Mouse (Mus musculus) adrenal gland, adult 8-10 months (tissue): ENCODE measurements around the gene Pdzd3. TPM values are rescaled to one million over a fixed set of nuclear protein-coding genes. Genes with fewer than 3 reads are reported as not detected.
"Not testable (repeated sequence)": the region's sequence is repeated elsewhere in the genome, so short reads cannot be mapped to it uniquely, and the experiment has no call there.

Experiments
- DNase-seq: peaks from one replicate; pipeline ENCODE4 v3.0.0; 2022
- total RNA-seq, 4 experiments: library from RNA; stranded (reverse); gene quantifications; 2 replicates each; pipeline ENCODE4 v1.2.4; 2022

Pdzd3 gene
- total RNA-seq, result under 1 TPM in 3 of 4 experiments, not detected in 1; 0.24 to 0.27 (median 0.25) TPM

- no peak for DNase-seq
Observed at GRCm38 (mm10) chr9:44251314-44251713, at the start of gene Pdzd3. Pdzd3 (minus strand) TSS chr9:44251471.

GRCm38 (mm10) chr9:44300001-44300400, 48.7 kb upstream of the Pdzd3 start:
- DNase-seq, result not testable (repeated sequence)

GRCm38 (mm10) chr9:44292490-44292889, 41.2 kb upstream of the Pdzd3 start:
- DNase-seq, result no peak

GRCm38 (mm10) chr9:44288959-44289291, 37.7 kb upstream of the Pdzd3 start:
- no peak for DNase-seq

- peak; percentile 54 for DNase-seq
Observed at GRCm38 (mm10) chr9:44288076-44288958, 37.0 kb upstream of the Pdzd3 start, which contains the start of gene Abcg4. Abcg4 (minus strand) TSS chr9:44288615.

- no peak for DNase-seq
Observed at GRCm38 (mm10) chr9:44287401-44288075, 36.3 kb upstream of the Pdzd3 start.

GRCm38 (mm10) chr9:44287003-44287400, 35.7 kb upstream of the Pdzd3 start:
- no peak for DNase-seq

GRCm38 (mm10) chr9:44286256-44286850, 35.1 kb upstream of the Pdzd3 start:
- DNase-seq, result no peak

- DNase-seq, result peak; percentile 60
Observed at GRCm38 (mm10) chr9:44283183-44283582, 31.9 kb upstream of the Pdzd3 start.

- DNase-seq, result no peak
Observed at GRCm38 (mm10) chr9:44269973-44270372, 18.7 kb upstream of the Pdzd3 start.

GRCm38 (mm10) chr9:44269077-44269476, 17.8 kb upstream of the Pdzd3 start:
- no peak for DNase-seq

GRCm38 (mm10) chr9:44268432-44268831, 17.2 kb upstream of the Pdzd3 start, which contains the start of gene Nlrx1:
Nlrx1 (minus strand) TSS chr9:44268599.
- DNase-seq, result no peak

- peak; percentile 85 for DNase-seq
Observed at GRCm38 (mm10) chr9:44268027-44268360, 16.7 kb upstream of the Pdzd3 start.

GRCm38 (mm10) chr9:44267319-44268026, 16.2 kb upstream of the Pdzd3 start:
- DNase-seq, result no peak

- no peak for DNase-seq
Observed at GRCm38 (mm10) chr9:44266478-44267226, 15.4 kb upstream of the Pdzd3 start.

GRCm38 (mm10) chr9:44261388-44261787, 10.1 kb upstream of the Pdzd3 start:
- DNase-seq, result no peak

GRCm38 (mm10) chr9:44259014-44259413, 7.7 kb upstream of the Pdzd3 start:
- DNase-seq, result no peak

GRCm38 (mm10) chr9:44256213-44256612, 4.9 kb upstream of the Pdzd3 start:
- no peak for DNase-seq

- DNase-seq, result no peak
Observed at GRCm38 (mm10) chr9:44255136-44255521, 3.9 kb upstream of the Pdzd3 start.

GRCm38 (mm10) chr9:44254508-44255135, 3.4 kb upstream of the Pdzd3 start:
- DNase-seq, result no peak

GRCm38 (mm10) chr9:44253441-44253840, 2.2 kb upstream of the Pdzd3 start:
- DNase-seq, result no peak
